Mouse (Mus musculus) urinary bladder, adult 2 months (tissue): Measurements from ENCODE around the gene Elmod1. TPM values are rescaled to one million over a fixed set of nuclear protein-coding genes. Genes with fewer than 3 reads are reported as not detected.

Experiments used
- DNase-seq: peaks from one replicate; pipeline ENCODE4 v3.0.0; 2022; ENCODE audit warnings: low spot score
- polyA plus RNA-seq: library from polyadenylated mRNA; depleted of rRNA; stranded (reverse); fragments of >200 nt; gene quantifications from 2 replicates; pipeline ENCODE4 v1.2.3, GENCODE M21; 2012; rRNA removed

The Elmod1 gene
- polyA plus RNA-seq, 1 experiment, result 0.04 TPM

GRCm38 (mm10) chr9:53910331-53910730 is 64.8 kb downstream of the Elmod1 start:
- DNase-seq, result no peak

- DNase-seq, result no peak
Observed at GRCm38 (mm10) chr9:53906798-53907197, 68.3 kb downstream of the Elmod1 start.

GRCm38 (mm10) chr9:53905418-53905817 is 69.7 kb downstream of the Elmod1 start:
- no peak for DNase-seq

GRCm38 (mm10) chr9:53903215-53903842 is 71.8 kb downstream of the Elmod1 start:
- no peak for DNase-seq

- DNase-seq, result no peak
Observed at GRCm38 (mm10) chr9:53899836-53900235, 75.3 kb downstream of the Elmod1 start.

- DNase-seq, result no peak
Observed at GRCm38 (mm10) chr9:53895827-53896226, 79.3 kb downstream of the Elmod1 start.

GRCm38 (mm10) chr9:53890075-53890474 is 85.0 kb downstream of the Elmod1 start:
- no peak for DNase-seq

- no peak for DNase-seq
Observed at GRCm38 (mm10) chr9:53883588-53884280, 91.4 kb downstream of the Elmod1 start.

- no peak for DNase-seq
Observed at GRCm38 (mm10) chr9:53877423-53877822, 97.7 kb downstream of the Elmod1 start.

GRCm38 (mm10) chr9:53873239-53873638 is 101.9 kb downstream of the Elmod1 start:
- no peak for DNase-seq

Other genes starting within 250 kb of the Elmod1 start
- gene Slc35f2, start 203.8 kb downstream of the Elmod1 start, polyA plus RNA-seq, result 6.5 and 7.0 TPM in 2 replicates
- gene Sln, start 125.1 kb downstream of the Elmod1 start, polyA plus RNA-seq, result not detected in 2 replicates
- gene Tnfaip8l3, start 93.1 kb upstream of the Elmod1 start, polyA plus RNA-seq, result 1.9 and 2.1 TPM in 2 replicates